ENCODE assay signal across 13 mouse cellular contexts in genomic region chr12:14285870-14286535, GRCm38 (mm10).
DNase-seq lines count a peak whose midpoint lies in the region; ATAC-seq and TF ChIP-seq lines count a peak whose summit lies in the region.
"Had no signal": no experiment of that assay in that cellular context is flagged by ENCODE, and none has a peak within 500 bp of the region (broad histone marks: within the 10 kb centered on the region; RNA-seq: fewer than 3 reads in every experiment).

No protein-coding gene starts in this region.

- H3K4me1 ChIP-seq in lung, embryonic 14.5 days (ENCODE audit: insufficient read depth) = no peaks in the 10 kb centered on the region
- peaks cover 2% of the 10 kb centered on the region; the same call in 1 of the 2 replicates for H3K4me1 ChIP-seq in stomach, postnatal 0 days (replicated peaks; ENCODE audit: control insufficient read depth, insufficient read depth)

- peak; percentile 85 for TF ChIP-seq EP300 in stomach, postnatal 0 days (optimal IDR thresholded peaks at IDR 0.05)

- H3K27ac ChIP-seq in lung, embryonic 14.5 days (ENCODE audit: low read depth) = no peak overlapping the region
- no peak overlapping the region for H3K27ac ChIP-seq in stomach, postnatal 0 days (replicated peaks)
- H3K27ac ChIP-seq: embryonic facial prominence, embryonic 15.5 days; hindbrain, embryonic 15.5 days; liver, embryonic 14.5 days had no signal

- H3K27me3 ChIP-seq in lung, embryonic 14.5 days (ENCODE audit: insufficient read depth, low read length) = no peaks in the 10 kb centered on the region
- H3K27me3 ChIP-seq in stomach, postnatal 0 days (ENCODE audit: control insufficient read depth, insufficient read depth, low read length) = no peaks in the 10 kb centered on the region
- H3K27me3 ChIP-seq: embryonic facial prominence, embryonic 15.5 days; hindbrain, embryonic 15.5 days had no signal

- no peaks in the 10 kb centered on the region for H3K36me3 ChIP-seq in lung, embryonic 14.5 days (ENCODE audit: insufficient read depth)
- H3K36me3 ChIP-seq in stomach, postnatal 0 days (ENCODE audit: control insufficient read depth, insufficient read depth, low read length) = no peaks in the 10 kb centered on the region
- H3K36me3 ChIP-seq: embryonic facial prominence, embryonic 15.5 days; G1E; hindbrain, embryonic 15.5 days had no signal

- no peak overlapping the region for H3K9ac ChIP-seq in lung, embryonic 14.5 days
- H3K9ac ChIP-seq in stomach, postnatal 0 days (ENCODE audit: low read length) = no peak overlapping the region
- H3K9ac ChIP-seq: embryonic facial prominence, embryonic 15.5 days; hindbrain, embryonic 15.5 days; liver, embryonic 14.5 days had no signal

- TF ChIP-seq CTCF in lung, embryonic 14.5 days (IDR thresholded peaks at IDR 0.05; ENCODE audit: low read depth) = no peak
- no peak for TF ChIP-seq CTCF in stomach, postnatal 0 days (IDR thresholded peaks at IDR 0.05; ENCODE audit: low read depth)

- DNase-seq in cerebellum, postnatal 14 days = peak; percentile 75 to 77
- no peak for DNase-seq in cerebellum, adult 8-10 months
- peak; percentile 83 to 86 for DNase-seq in kidney, adult 8-10 months
- DNase-seq in lung, embryonic 14.5 days = peak; percentile 74
- peak; percentile 79 for DNase-seq in stomach, postnatal 0 days (ENCODE audit: low spot score)
- DNase-seq in thymus, postnatal 14 days = no peak
- DNase-seq in embryo, embryonic 9.5 days (ENCODE audit: extremely low spot score) = no peak
- DNase-seq in spleen, postnatal 4 days (ENCODE audit: low spot score in 2 of 2) = no peak

- no peak overlapping the region for H3K4me3 ChIP-seq in lung, embryonic 14.5 days (ENCODE audit: low read depth, low read length)
- no peak overlapping the region for H3K4me3 ChIP-seq in stomach, postnatal 0 days (ENCODE audit: low read depth, low read length)
- H3K4me3 ChIP-seq: embryonic facial prominence, embryonic 15.5 days; hindbrain, embryonic 15.5 days had no signal

- ATAC-seq in lung, embryonic 14.5 days (ENCODE audit: insufficient read depth) = peak; percentile 66; the same call in 1 of the 2 replicates
- peak; percentile 89 for ATAC-seq in stomach, postnatal 0 days (ENCODE audit: low FRiP score, low TSS enrichment)

- no peak overlapping the region for H3K4me2 ChIP-seq in lung, embryonic 14.5 days
- no peak overlapping the region for H3K4me2 ChIP-seq in stomach, postnatal 0 days (replicated peaks; ENCODE audit: low read depth)
- H3K4me2 ChIP-seq: embryonic facial prominence, embryonic 15.5 days; heart, embryonic 11.5 days; hindbrain, embryonic 15.5 days had no signal

- 62% methylated on average over 2 of the region's 2 CpGs for WGBS in lung, embryonic 14.5 days
- WGBS in stomach, postnatal 0 days = 44% methylated on average over 2 of the region's 2 CpGs

- H3K9me3 ChIP-seq in lung, embryonic 14.5 days (ENCODE audit: low read depth, low read length) = no peaks in the 10 kb centered on the region
- H3K9me3 ChIP-seq in stomach, postnatal 0 days (ENCODE audit: control insufficient read depth, low read length) = no peaks in the 10 kb centered on the region
- H3K9me3 ChIP-seq: embryonic facial prominence, embryonic 15.5 days; G1E; hindbrain, embryonic 15.5 days had no signal

Comparison
In these comparisons a context has a peak if more than half of its experiments do, and no peak if none do; other contexts are left out.
1. DNase-seq: peak in cerebellum, postnatal 14 days (2 of 2), kidney, adult 8-10 months (2 of 2), lung, embryonic 14.5 days (single experiment) and stomach, postnatal 0 days (single experiment); none in cerebellum, adult 8-10 months (single experiment), thymus, postnatal 14 days (single experiment), embryo, embryonic 9.5 days (single experiment) and spleen, postnatal 4 days (0 of 2).